Mouse (Mus musculus) lung, adult 2 months (tissue): ENCODE results near the gene Gpa33.

Experiments used
- CTCF ChIP-seq: fragments of 200-500 bp; IDR thresholded peaks from 2 replicates; pipeline ENCODE4 v1.5.1; 2011; ENCODE audit warnings: mild to moderate bottlenecking, low read length, control low read depth; ENCODE audit not compliant: insufficient read depth
- POLR2A ChIP-seq: fragments of 200-500 bp; IDR thresholded peaks from 2 replicates; pipeline ENCODE4 v1.6.1; 2011; ENCODE audit warnings: low read depth, mild to moderate bottlenecking, control low read depth, low read length, borderline replicate concordance; ENCODE audit errors: extremely low read depth

- no peak for TF ChIP-seq CTCF
- TF ChIP-seq POLR2A = no peak
Measured at GRCm38 (mm10) chr1:166105464-166105863, 24.6 kb upstream of the Gpa33 start.
